Mouse (Mus musculus): ENCODE data around the gene Tnfrsf13c. TPM values are rescaled to one million over a fixed set of nuclear protein-coding genes. Genes with fewer than 3 reads are reported as not detected.

The Tnfrsf13c gene
- polyA plus RNA-seq, 1 experiment from 2014 or later = not detected

GRCm38 (mm10) chr15:82188481-82189240 lies 35.5 kb downstream of the Tnfrsf13c start:
- no peak for ATAC-seq (ENCODE audit: insufficient number of reproducible peaks, insufficient read depth, low FRiP score, low read depth)
- 96% methylated on average over 10 of the region's 10 CpGs for WGBS

GRCm38 (mm10) chr15:82187924-82188323 lies 36.2 kb downstream of the Tnfrsf13c start:
- Histone ChIP-seq H3K4me2 (replicated peaks; ENCODE audit: low read depth, low read length) (no peak overlapping the region), H3K27ac (ENCODE audit: low read length) (no peak overlapping the region), H3K4me1 (ENCODE audit: control insufficient read depth, insufficient read depth, low read length) (no peaks in the 10 kb centered on the region), H3K9ac (replicated peaks; ENCODE audit: low read depth, low read length) (no peak overlapping the region), H3K9me3 (ENCODE audit: control insufficient read depth, low read depth, low read length) (no peaks in the 10 kb centered on the region), H3K4me3 (ENCODE audit: low read depth, low read length) (no peak overlapping the region), H3K27me3 (ENCODE audit: control insufficient read depth, insufficient read depth, low read length) (no peaks in the 10 kb centered on the region), H3K36me3 (ENCODE audit: control insufficient read depth, insufficient read depth, low read length) (peaks cover 90% of the 10 kb centered on the region)
- WGBS = 100% methylated on average over 1 of the region's 1 CpGs
- ATAC-seq (ENCODE audit: insufficient number of reproducible peaks, insufficient read depth, low FRiP score, low read depth) = no peak

More at GRCm38 (mm10) chr15:82188481-82189240, 35.5 kb downstream of the Tnfrsf13c start:
- Histone ChIP-seq H3K27ac (ENCODE audit: low read length) (no peak overlapping the region), H3K4me3 (ENCODE audit: low read depth, low read length) (no peak overlapping the region), H3K36me3 (ENCODE audit: control insufficient read depth, insufficient read depth, low read length) (peaks cover 90% of the 10 kb centered on the region), H3K27me3 (ENCODE audit: control insufficient read depth, insufficient read depth, low read length) (no peaks in the 10 kb centered on the region), H3K4me2 (replicated peaks; ENCODE audit: low read depth, low read length) (no peak overlapping the region), H3K9me3 (ENCODE audit: control insufficient read depth, low read depth, low read length) (no peaks in the 10 kb centered on the region), H3K9ac (replicated peaks; ENCODE audit: low read depth, low read length) (no peak overlapping the region), H3K4me1 (ENCODE audit: control insufficient read depth, insufficient read depth, low read length) (no peaks in the 10 kb centered on the region)

DNA sequence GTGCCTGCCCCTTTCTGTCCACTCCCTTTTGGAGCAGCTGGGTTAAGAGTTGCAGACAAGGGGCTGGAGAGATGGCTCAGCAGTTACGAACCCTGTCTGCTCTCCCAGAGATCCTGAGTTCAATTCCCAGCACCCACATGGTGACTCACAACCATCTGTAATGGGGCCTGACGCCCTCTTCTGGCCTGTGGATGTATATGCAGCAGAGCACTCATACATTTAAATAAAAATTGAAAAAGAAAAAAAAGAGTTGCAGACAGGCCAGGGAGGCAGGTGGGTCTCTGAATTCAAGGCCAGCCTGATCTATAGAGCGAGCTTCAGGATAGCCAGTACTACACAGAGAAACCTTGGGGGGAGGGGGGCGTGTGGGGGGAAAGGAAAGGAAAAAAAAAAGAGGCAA lies 36.8 kb downstream of the Tnfrsf13c start:
- no peak overlapping the region for H3K27ac ChIP-seq (ENCODE audit: low read length)
- WGBS = 86% methylated on average over 4 of the region's 4 CpGs
- H3K27me3 ChIP-seq (ENCODE audit: control insufficient read depth, insufficient read depth, low read length) = no peaks in the 10 kb centered on the region
- H3K9me3 ChIP-seq (ENCODE audit: control insufficient read depth, low read depth, low read length) = peaks cover under 1% of the 10 kb centered on the region; the same call in 1 of the 2 replicates
- H3K4me3 ChIP-seq (ENCODE audit: low read depth, low read length) = no peak overlapping the region
- H3K9ac ChIP-seq (replicated peaks; ENCODE audit: low read depth, low read length) = no peak overlapping the region
- no peak overlapping the region for H3K4me2 ChIP-seq (replicated peaks; ENCODE audit: low read depth, low read length)
- no peaks in the 10 kb centered on the region for H3K4me1 ChIP-seq (ENCODE audit: control insufficient read depth, insufficient read depth, low read length)
- H3K36me3 ChIP-seq (ENCODE audit: control insufficient read depth, insufficient read depth, low read length) = peaks cover 88% of the 10 kb centered on the region
- ATAC-seq (ENCODE audit: insufficient number of reproducible peaks, insufficient read depth, low FRiP score, low read depth) = no peak

DNA sequence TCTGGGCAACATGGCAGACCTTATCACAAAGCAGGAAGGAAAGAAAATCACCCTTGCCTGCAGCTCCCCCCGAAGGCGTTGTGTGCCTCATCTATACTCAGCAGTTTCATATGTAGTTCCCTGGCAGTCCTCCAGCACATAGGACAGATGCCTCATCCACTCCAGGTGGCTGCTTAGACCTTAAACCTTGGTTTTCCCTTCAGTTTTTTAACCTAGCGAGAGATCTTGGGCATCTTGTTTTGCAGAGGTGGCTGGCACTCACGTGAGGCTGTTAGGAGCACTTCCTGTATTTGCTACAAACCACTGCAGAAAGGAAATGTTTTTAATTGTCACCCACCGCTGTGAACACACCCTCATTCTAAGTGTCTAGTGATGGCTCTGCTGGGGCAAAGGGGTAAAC lies 37.2 kb downstream of the Tnfrsf13c start:
- 88% methylated on average over 5 of the region's 5 CpGs for WGBS
- no peak overlapping the region for H3K27ac ChIP-seq (ENCODE audit: low read length)
- no peak overlapping the region for H3K4me3 ChIP-seq (ENCODE audit: low read depth, low read length)
- H3K27me3 ChIP-seq (ENCODE audit: control insufficient read depth, insufficient read depth, low read length) = no peaks in the 10 kb centered on the region
- peaks cover 5% of the 10 kb centered on the region; the same call in 1 of the 2 replicates for H3K9me3 ChIP-seq (ENCODE audit: control insufficient read depth, low read depth, low read length)
- H3K9ac ChIP-seq (replicated peaks; ENCODE audit: low read depth, low read length) = no peak overlapping the region
- no peak overlapping the region for H3K4me2 ChIP-seq (replicated peaks; ENCODE audit: low read depth, low read length)
- H3K4me1 ChIP-seq (ENCODE audit: control insufficient read depth, insufficient read depth, low read length) = no peaks in the 10 kb centered on the region
- peaks cover 88% of the 10 kb centered on the region for H3K36me3 ChIP-seq (ENCODE audit: control insufficient read depth, insufficient read depth, low read length)
- ATAC-seq (ENCODE audit: insufficient number of reproducible peaks, insufficient read depth, low FRiP score, low read depth) = no peak

DNA sequence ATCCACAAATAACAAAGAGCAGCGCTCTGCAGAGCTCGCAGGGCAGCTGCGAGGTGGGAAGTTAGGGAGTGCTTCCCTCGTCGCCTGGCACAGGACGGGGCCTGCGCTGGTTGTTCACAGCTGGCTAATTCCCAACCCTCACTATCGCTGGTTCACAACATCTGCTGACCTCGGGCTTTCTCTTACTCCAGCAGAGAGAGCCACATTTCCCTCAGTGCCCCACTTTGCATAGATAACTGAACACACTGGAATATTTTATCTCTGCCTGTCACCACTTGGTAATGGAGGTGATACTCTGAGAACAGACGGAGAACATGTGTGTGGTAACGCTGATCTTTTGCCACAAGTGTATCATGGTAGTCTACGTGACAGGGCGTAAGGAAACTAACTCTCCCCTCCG lies 38.0 kb downstream of the Tnfrsf13c start:
- H3K27ac ChIP-seq (ENCODE audit: low read length) = no peak overlapping the region

DNA sequence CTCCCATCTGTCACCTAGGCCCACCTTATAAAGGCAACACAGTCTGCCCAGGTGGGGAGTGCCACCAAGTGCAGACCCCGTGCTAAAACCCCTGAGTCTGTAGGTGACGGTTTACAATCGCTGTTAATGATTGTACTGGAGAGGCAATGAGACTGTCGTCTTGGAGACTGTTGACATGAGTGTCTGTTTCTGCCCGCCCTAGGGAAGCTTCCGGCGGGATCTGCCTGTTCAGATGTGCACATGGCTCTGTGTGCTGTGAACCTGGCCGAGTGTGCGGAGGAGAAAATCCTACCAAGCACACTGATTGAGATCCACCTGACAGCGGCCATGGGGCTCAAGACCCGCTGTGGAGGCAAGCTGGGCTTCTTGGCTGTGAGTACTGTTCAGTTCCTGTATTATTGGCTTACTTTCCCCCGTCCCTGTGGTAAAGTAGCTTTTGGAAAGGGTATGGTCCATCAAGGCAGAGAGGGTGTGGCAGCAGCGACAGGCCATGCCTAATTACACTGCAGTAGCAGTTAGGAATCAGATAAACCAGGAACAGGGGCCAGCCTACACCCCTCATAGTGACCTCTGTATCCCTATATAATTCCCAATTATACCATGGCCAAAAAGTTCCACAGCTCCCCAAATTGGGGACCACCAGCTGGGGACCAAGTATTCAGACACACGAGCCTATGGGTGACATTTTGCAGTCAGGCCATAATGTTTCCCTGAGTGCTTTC lies 38.9 kb downstream of the Tnfrsf13c start:
- Histone ChIP-seq H3K9me3 (ENCODE audit: control insufficient read depth, low read depth, low read length) (peaks cover 7% of the 10 kb centered on the region; the same call in 1 of the 2 replicates), H3K27me3 (ENCODE audit: control insufficient read depth, insufficient read depth, low read length) (no peaks in the 10 kb centered on the region), H3K27ac (ENCODE audit: low read length) (no peak overlapping the region), H3K4me3 (ENCODE audit: low read depth, low read length) (no peak overlapping the region), H3K36me3 (ENCODE audit: control insufficient read depth, insufficient read depth, low read length) (peaks cover 93% of the 10 kb centered on the region), H3K9ac (replicated peaks; ENCODE audit: low read depth, low read length) (no peak overlapping the region), H3K4me2 (replicated peaks; ENCODE audit: low read depth, low read length) (no peak overlapping the region), H3K4me1 (ENCODE audit: control insufficient read depth, insufficient read depth, low read length) (no peaks in the 10 kb centered on the region)
- ATAC-seq (ENCODE audit: insufficient number of reproducible peaks, insufficient read depth, low FRiP score, low read depth) = no peak
- WGBS = 79% methylated on average over 14 of the region's 14 CpGs

More for the DNA sequence above, 38.0 kb downstream of the Tnfrsf13c start:
- Histone ChIP-seq H3K4me2 (replicated peaks; ENCODE audit: low read depth, low read length) (no peak overlapping the region), H3K4me1 (ENCODE audit: control insufficient read depth, insufficient read depth, low read length) (no peaks in the 10 kb centered on the region), H3K9me3 (ENCODE audit: control insufficient read depth, low read depth, low read length) (peaks cover 7% of the 10 kb centered on the region; the same call in 1 of the 2 replicates), H3K4me3 (ENCODE audit: low read depth, low read length) (no peak overlapping the region), H3K27me3 (ENCODE audit: control insufficient read depth, insufficient read depth, low read length) (no peaks in the 10 kb centered on the region), H3K36me3 (ENCODE audit: control insufficient read depth, insufficient read depth, low read length) (peaks cover 88% of the 10 kb centered on the region), H3K9ac (replicated peaks; ENCODE audit: low read depth, low read length) (no peak overlapping the region)
- 66% methylated on average over 14 of the region's 14 CpGs for WGBS
- no peak; the same call in 1 of the 2 replicates for ATAC-seq (ENCODE audit: insufficient number of reproducible peaks, insufficient read depth, low FRiP score, low read depth)

DNA sequence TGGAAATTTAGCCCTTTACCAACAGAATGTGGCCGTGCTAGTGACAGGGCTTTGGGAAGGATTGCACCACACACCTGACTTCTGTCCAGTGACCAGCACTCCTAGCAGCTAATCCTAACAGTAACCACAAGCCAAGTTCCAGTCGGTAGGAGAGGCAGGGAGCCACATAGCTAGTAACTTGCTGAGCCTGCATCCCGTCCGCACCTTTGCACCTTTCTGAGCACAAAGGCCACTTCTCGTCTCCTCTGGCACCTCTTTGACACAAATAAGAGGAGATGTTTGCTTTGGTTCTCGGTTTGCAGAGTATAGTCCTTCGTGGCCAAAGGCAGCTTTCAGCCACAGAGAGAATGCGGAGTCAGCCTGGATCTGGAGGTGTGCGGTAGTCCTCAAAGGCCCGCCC lies 39.5 kb downstream of the Tnfrsf13c start:
- Histone ChIP-seq H3K4me3 (ENCODE audit: low read depth, low read length) (no peak overlapping the region), H3K9ac (replicated peaks; ENCODE audit: low read depth, low read length) (no peak overlapping the region), H3K9me3 (ENCODE audit: control insufficient read depth, low read depth, low read length) (peaks cover 7% of the 10 kb centered on the region; the same call in 1 of the 2 replicates), H3K4me1 (ENCODE audit: control insufficient read depth, insufficient read depth, low read length) (no peaks in the 10 kb centered on the region), H3K27ac (ENCODE audit: low read length) (no peak overlapping the region), H3K36me3 (ENCODE audit: control insufficient read depth, insufficient read depth, low read length) (peaks cover 96% of the 10 kb centered on the region), H3K4me2 (replicated peaks; ENCODE audit: low read depth, low read length) (no peak overlapping the region), H3K27me3 (ENCODE audit: control insufficient read depth, insufficient read depth, low read length) (no peaks in the 10 kb centered on the region)
- 78% methylated on average over 10 of the region's 10 CpGs for WGBS
- ATAC-seq (ENCODE audit: insufficient number of reproducible peaks, insufficient read depth, low FRiP score, low read depth) = no peak

GRCm38 (mm10) chr15:82184183-82184582 lies 40.0 kb downstream of the Tnfrsf13c start:
- ATAC-seq (ENCODE audit: insufficient number of reproducible peaks, insufficient read depth, low FRiP score, low read depth) = peak; percentile 73; the same call in 1 of the 2 replicates
- no peak overlapping the region for H3K27ac ChIP-seq (ENCODE audit: low read length)

More at GRCm38 (mm10) chr15:82184183-82184582, 40.0 kb downstream of the Tnfrsf13c start:
- Histone ChIP-seq H3K36me3 (ENCODE audit: control insufficient read depth, insufficient read depth, low read length) (peaks cover 96% of the 10 kb centered on the region), H3K27me3 (ENCODE audit: control insufficient read depth, insufficient read depth, low read length) (no peaks in the 10 kb centered on the region), H3K9ac (replicated peaks; ENCODE audit: low read depth, low read length) (no peak overlapping the region), H3K9me3 (ENCODE audit: control insufficient read depth, low read depth, low read length) (peaks cover 7% of the 10 kb centered on the region; the same call in 1 of the 2 replicates), H3K4me3 (ENCODE audit: low read depth, low read length) (no peak overlapping the region), H3K4me1 (ENCODE audit: control insufficient read depth, insufficient read depth, low read length) (no peaks in the 10 kb centered on the region), H3K4me2 (replicated peaks; ENCODE audit: low read depth, low read length) (no peak overlapping the region)
- 70% methylated on average over 7 of the region's 7 CpGs for WGBS

All from stomach, embryonic 14.5 days (tissue).